Mouse (Mus musculus) left cerebral cortex, adult 6 months (tissue): ENCODE data around the gene Armh4. TPM values are rescaled to one million over a fixed set of nuclear protein-coding genes. Genes with fewer than 3 reads are reported as not detected.

Experiments
- long read RNA-seq, 2 experiments: library from polyadenylated mRNA; unstranded; transcript quantifications; one replicate each; pipeline ENCODE4 v2.0.0; 2019 to 2020
- polyA plus RNA-seq: library from polyadenylated mRNA; unstranded; fragments of <200 nt; fragmentation: Nextera tagmentation; gene quantifications from 2 replicates; pipeline ENCODE4 v1.2.3, GENCODE M21; 2021

Gene Armh4
- 10.3 and 14.8 TPM in 2 replicates for polyA plus RNA-seq
- long read RNA-seq, experiment 1, full-length matches to known transcripts: 117 of 141 reads
- long read RNA-seq, experiment 1, partial matches to known transcripts: 17 of 141 reads
- long read RNA-seq, experiment 1, other reads (novel, unspliced or antisense): 7 of 141 reads
- long read RNA-seq, experiment 2, full-length matches to known transcripts: 13 of 33 reads
- long read RNA-seq, experiment 2, partial matches to known transcripts: 12 of 33 reads
- long read RNA-seq, experiment 2, other reads (novel, unspliced or antisense): 8 of 33 reads

DNA sequence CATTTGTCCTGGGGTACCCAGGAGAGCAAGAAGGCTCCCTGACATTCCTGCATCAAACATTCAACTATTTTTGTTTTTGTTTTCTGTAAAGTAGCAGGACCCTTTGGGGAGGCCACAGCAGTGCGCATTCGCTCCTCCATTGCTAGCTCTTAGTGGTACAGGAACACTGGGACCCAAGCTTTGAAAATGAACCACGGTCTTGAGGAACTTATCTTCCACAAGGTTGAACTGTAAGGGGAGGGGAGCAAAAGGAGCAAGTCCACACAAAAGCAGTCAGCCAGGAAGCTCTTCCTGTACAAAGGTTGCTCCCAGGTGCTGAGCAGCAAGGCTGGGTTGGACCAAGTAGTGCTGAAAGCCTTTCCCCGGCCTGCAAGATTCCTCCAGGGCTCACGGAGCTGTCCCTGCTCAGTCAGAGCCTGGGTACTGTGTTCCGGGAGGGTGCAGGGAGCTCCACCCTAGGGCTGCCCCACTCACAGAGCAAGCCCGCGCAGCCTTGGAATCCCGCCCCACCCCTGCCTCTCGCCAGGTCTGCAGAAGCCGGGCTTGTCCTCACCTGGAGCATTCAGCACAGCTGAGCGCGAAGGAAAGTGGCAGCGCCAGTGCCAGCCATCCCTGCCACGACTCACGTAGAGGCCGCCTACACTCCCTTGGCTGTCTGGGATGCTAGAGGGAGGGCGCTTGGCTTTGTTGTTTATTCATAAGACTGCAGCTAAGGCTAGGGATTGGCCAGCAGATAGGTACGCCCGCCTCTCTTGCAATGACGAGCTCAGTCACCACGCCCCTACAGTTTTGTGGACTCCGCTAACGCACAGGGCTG lies at the start of gene Armh4:
Armh4 (minus strand) TSS at position 669 of the 817 bp plus-strand sequence.

Other genes with a start within 250 kb of the Armh4 start
- gene Olfr722, start 118.6 kb upstream of the Armh4 start, polyA plus RNA-seq: not detected in 2 replicates
- gene Olfr723, start 148.4 kb upstream of the Armh4 start, polyA plus RNA-seq: not detected in 2 replicates
- gene Olfr724, start 179.9 kb upstream of the Armh4 start, polyA plus RNA-seq: not detected in 2 replicates